Mouse (Mus musculus) neutrophil, adult 83 days (primary cell): Measurements from ENCODE around the gene Adgrg6. TPM values are rescaled to one million over a fixed set of nuclear protein-coding genes. Genes with fewer than 3 reads are reported as not detected.

Experiments
- total RNA-seq, 2 experiments: library from RNA; stranded (reverse); gene quantifications; one replicate each; pipeline ENCODE4 v1.2.4; 2023

The Adgrg6 gene
- total RNA-seq, result 10 to 100 TPM; 10.3 to 12.3 TPM

DNA sequence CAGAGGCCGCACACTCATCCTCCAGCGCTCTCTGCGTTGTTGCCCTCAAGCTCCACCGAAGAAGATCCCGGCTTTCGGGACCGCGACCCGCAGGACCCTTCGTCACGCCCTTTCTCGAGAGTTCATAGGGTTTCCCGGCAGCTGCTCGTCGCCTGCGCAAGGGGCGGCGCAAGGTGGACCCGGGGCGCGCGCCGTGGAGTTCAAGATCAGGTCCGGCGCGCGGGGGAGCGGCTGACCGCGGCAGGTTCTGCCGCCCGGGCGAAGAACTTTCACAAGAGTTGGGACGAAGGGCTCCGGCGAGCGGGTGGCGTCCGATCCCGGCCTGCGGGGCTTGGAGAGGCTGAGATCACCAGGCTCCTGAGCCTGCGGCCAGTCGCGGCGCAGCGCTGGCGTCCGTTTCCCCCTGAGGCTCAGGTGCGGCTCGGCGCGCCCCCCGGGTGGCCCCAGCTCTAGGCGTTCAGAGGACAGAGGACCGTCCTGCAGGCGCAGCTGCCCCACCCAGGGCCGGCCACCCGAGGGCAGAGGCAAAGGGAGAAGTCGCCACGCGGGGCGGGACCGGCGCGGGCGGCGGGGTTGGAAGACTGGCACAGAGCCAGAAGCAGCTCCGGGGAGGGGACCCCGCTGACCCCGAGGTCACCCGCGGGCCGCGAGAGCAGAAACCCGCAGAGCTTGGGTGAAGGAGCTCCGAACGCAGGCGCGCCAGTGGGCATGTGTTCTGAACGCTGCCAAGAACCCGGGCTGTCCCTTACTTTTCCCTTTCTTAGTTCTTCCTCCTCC lies at the start of gene Adgrg6:
Gene Adgrg6, minus strand, starts transcription at position 719 of the 777 bp plus-strand sequence.

Other genes with a start within 250 kb of the Adgrg6 start
- 10 to 100 TPM; 50.1 to 54.1 TPM for gene Vta1, start 159.9 kb upstream of the Adgrg6 start, total RNA-seq
- gene Nmbr, start 159.9 kb upstream of the Adgrg6 start, total RNA-seq, result not detected
- gene Gje1, start 172.6 kb upstream of the Adgrg6 start, total RNA-seq, result not detected